8 mouse cellular contexts compared by ENCODE assay signal in the genomic region with DNA sequence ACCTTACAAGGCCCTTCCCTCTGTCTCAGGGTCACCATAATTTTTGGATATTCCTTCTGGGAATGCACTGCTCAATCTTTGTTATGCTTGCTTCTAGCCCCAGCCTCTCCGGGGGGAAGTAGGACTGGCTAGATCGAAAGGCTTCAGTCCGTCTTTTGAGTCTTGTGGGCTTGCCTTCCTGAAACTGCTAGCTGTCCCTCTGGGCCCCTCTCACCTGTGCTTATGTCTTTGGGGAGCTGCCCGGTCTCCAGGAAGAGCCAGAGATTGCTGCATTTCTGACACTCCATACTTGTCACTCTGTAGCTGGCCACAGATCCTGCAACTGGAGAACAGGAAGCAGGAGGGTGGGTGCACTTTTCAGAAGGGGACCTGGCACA. TPM values are rescaled to one million over a fixed set of nuclear protein-coding genes. Genes with fewer than 3 reads are reported as not detected.
A peak's percentile ranks its signal among the peaks of the same experiment; 100 is the strongest.
DNase-seq lines count a peak whose midpoint lies in the region; ATAC-seq and TF ChIP-seq lines count a peak whose summit lies in the region.
"Had no signal": no experiment of that assay in that cellular context is flagged by ENCODE, and none has a peak within 500 bp of the region (broad histone marks: within the 10 kb centered on the region; RNA-seq: fewer than 3 reads in every experiment).

No protein-coding gene starts in this region.

- no peak for TF ChIP-seq CTCF in hindbrain, postnatal 0 days (IDR thresholded peaks at IDR 0.05; ENCODE audit: low read depth)
- TF ChIP-seq CTCF in midbrain, postnatal 0 days (IDR thresholded peaks at IDR 0.05) = no peak

- WGBS in kidney, embryonic 16.5 days = 74% methylated on average over 4 of the region's 4 CpGs
- 70% methylated on average over 4 of the region's 4 CpGs for WGBS in embryonic facial prominence, embryonic 15.5 days
- WGBS in hindbrain, postnatal 0 days = 76% methylated on average over 4 of the region's 4 CpGs
- WGBS in midbrain, postnatal 0 days = 90% methylated on average over 4 of the region's 4 CpGs

- H3K27me3 ChIP-seq in kidney, embryonic 16.5 days (ENCODE audit: insufficient read depth, low read length) = peaks cover 23% of the 10 kb centered on the region
- H3K27me3 ChIP-seq in embryonic facial prominence, embryonic 15.5 days = peaks cover 23% of the 10 kb centered on the region
- peaks cover 8% of the 10 kb centered on the region for H3K27me3 ChIP-seq in hindbrain, postnatal 0 days (ENCODE audit: insufficient read depth, low read length)
- H3K27me3 ChIP-seq in midbrain, postnatal 0 days (ENCODE audit: insufficient read depth, low read length) = peaks cover 19% of the 10 kb centered on the region

- H3K4me1 ChIP-seq in kidney, embryonic 16.5 days (ENCODE audit: insufficient read depth, low read length) = peaks cover 8% of the 10 kb centered on the region
- H3K4me1 ChIP-seq in embryonic facial prominence, embryonic 15.5 days = peaks cover 29% of the 10 kb centered on the region
- 0 out of 2 replicates have a peak, but pooled peaks cover 7% of the 10 kb centered on the region for H3K4me1 ChIP-seq in hindbrain, postnatal 0 days (ENCODE audit: insufficient read depth, low read length)
- H3K4me1 ChIP-seq in midbrain, postnatal 0 days (ENCODE audit: insufficient read depth, low read length) = peaks cover 5% of the 10 kb centered on the region; the same call in 1 of the 2 replicates

- H3K27ac ChIP-seq in kidney, embryonic 16.5 days (ENCODE audit: low read length) = peak overlapping the region; percentile 83; the same call in 1 of the 2 replicates
- peak overlapping the region; percentile 71; the same call in 1 of the 2 replicates for H3K27ac ChIP-seq in embryonic facial prominence, embryonic 15.5 days (replicated peaks)
- no peak overlapping the region for H3K27ac ChIP-seq in hindbrain, postnatal 0 days
- no peak overlapping the region for H3K27ac ChIP-seq in midbrain, postnatal 0 days (ENCODE audit: low read depth, low read length)

- H3K9me3 ChIP-seq in kidney, embryonic 16.5 days (ENCODE audit: low read length) = no peaks in the 10 kb centered on the region
- no peaks in the 10 kb centered on the region for H3K9me3 ChIP-seq in embryonic facial prominence, embryonic 15.5 days (replicated peaks)
- no peaks in the 10 kb centered on the region for H3K9me3 ChIP-seq in hindbrain, postnatal 0 days (ENCODE audit: low read length)
- H3K9me3 ChIP-seq in midbrain, postnatal 0 days (ENCODE audit: low read length) = no peaks in the 10 kb centered on the region

- H3K4me3 ChIP-seq in kidney, embryonic 16.5 days (ENCODE audit: low read length) = no peak overlapping the region; the same call in 1 of the 2 replicates
- peak overlapping the region; percentile 53; the same call in 1 of the 2 replicates for H3K4me3 ChIP-seq in embryonic facial prominence, embryonic 15.5 days (replicated peaks)
- peak overlapping the region; percentile 51; the same call in 1 of the 2 replicates for H3K4me3 ChIP-seq in hindbrain, postnatal 0 days (ENCODE audit: low read length)
- peak overlapping the region; percentile 46 for H3K4me3 ChIP-seq in midbrain, postnatal 0 days (ENCODE audit: low read depth, low read length)

- H3K4me2 ChIP-seq in kidney, embryonic 16.5 days (replicated peaks; ENCODE audit: low read depth, low read length) = peak overlapping the region; percentile 83
- peak overlapping the region; percentile 83 for H3K4me2 ChIP-seq in embryonic facial prominence, embryonic 15.5 days (replicated peaks)
- peak overlapping the region; percentile 85 for H3K4me2 ChIP-seq in hindbrain, postnatal 0 days (ENCODE audit: low read depth, low read length)
- H3K4me2 ChIP-seq in midbrain, postnatal 0 days (ENCODE audit: low read depth, low read length, poor library complexity, severe bottlenecking) = peak overlapping the region; percentile 65

- H3K36me3 ChIP-seq in kidney, embryonic 16.5 days (ENCODE audit: insufficient read depth, low read length) = no peaks in the 10 kb centered on the region
- H3K36me3 ChIP-seq in embryonic facial prominence, embryonic 15.5 days = no peaks in the 10 kb centered on the region
- H3K36me3 ChIP-seq in hindbrain, postnatal 0 days (ENCODE audit: insufficient read depth, low read length) = no peaks in the 10 kb centered on the region
- H3K36me3 ChIP-seq in midbrain, postnatal 0 days (ENCODE audit: insufficient read depth, low read length) = no peaks in the 10 kb centered on the region

- ATAC-seq in kidney, embryonic 16.5 days (ENCODE audit: low FRiP score, low TSS enrichment) = no peak
- no peak for ATAC-seq in embryonic facial prominence, embryonic 15.5 days (ENCODE audit: insufficient number of reproducible peaks, low FRiP score, low TSS enrichment, low read depth)
- no peak for ATAC-seq in hindbrain, postnatal 0 days
- ATAC-seq in midbrain, postnatal 0 days (ENCODE audit: low FRiP score) = no peak
- no peak for ATAC-seq in megakaryocyte progenitor cell, adult 5-6 weeks (replicated peaks; ENCODE audit: poor library complexity)

- no peak for DNase-seq in kidney, postnatal 36 days
- DNase-seq in hindbrain, postnatal 0 days (ENCODE audit: low spot score) = no peak
- DNase-seq in midbrain, postnatal 0 days (ENCODE audit: low spot score) = no peak
- no peak for DNase-seq in adrenal gland, postnatal 10 days

- H3K9ac ChIP-seq in kidney, embryonic 16.5 days (replicated peaks; ENCODE audit: low read length) = peak overlapping the region; percentile 76; the same call in 1 of the 2 replicates
- no peak overlapping the region for H3K9ac ChIP-seq in embryonic facial prominence, embryonic 15.5 days
- H3K9ac ChIP-seq in hindbrain, postnatal 0 days (replicated peaks; ENCODE audit: low read length) = peak overlapping the region; percentile 66; the same call in 1 of the 2 replicates
- peak overlapping the region; percentile 56; the same call in 1 of the 2 replicates for H3K9ac ChIP-seq in midbrain, postnatal 0 days (replicated peaks; ENCODE audit: low read length, poor library complexity, severe bottlenecking)

RNA-seq across cellular contexts. Expression of a gene that starts 1.0 kb away (rescaled TPM):
- 36.1 and 37.6 TPM in 2 replicates for polyA plus RNA-seq in kidney, embryonic 16.5 days (2015; fragmentation: Nextera tagmentation; extraction: Ambion mirVana)
- 28.6 and 30.5 TPM in 2 replicates for polyA plus RNA-seq in embryonic facial prominence, embryonic 15.5 days (2015; fragmentation: Nextera tagmentation; extraction: Ambion mirVana)
- 48.0 and 59.8 TPM in 2 replicates for total RNA-seq in hindbrain, postnatal 0 days (2014; rRNA removed)
- polyA plus RNA-seq in hindbrain, postnatal 0 days (2015; fragmentation: Nextera tagmentation; extraction: Ambion mirVana) = 52.0 and 56.9 TPM in 2 replicates
- 45.7 and 54.6 TPM in 2 replicates for total RNA-seq in midbrain, postnatal 0 days (2014; rRNA removed)
- 58.3 and 67.9 TPM in 2 replicates for polyA plus RNA-seq in midbrain, postnatal 0 days (2015; fragmentation: Nextera tagmentation; extraction: Ambion mirVana)
- 10 to 100 TPM; 28.2 to 30.8 TPM for total RNA-seq in adrenal gland, postnatal 10 days (2021)
- total RNA-seq in megakaryocyte progenitor cell, adult 5-6 weeks (2015) = 9.9 and 17.4 TPM in 2 replicates
- total RNA-seq in megakaryocyte progenitor cell, adult 5-6 weeks (2017) = 18.1 and 18.6 TPM in 2 replicates

RNA-seq across cellular contexts. Expression of a gene that starts 3.4 kb away (rescaled TPM):
- 0.27 and 0.33 TPM in 2 replicates for polyA plus RNA-seq in kidney, embryonic 16.5 days (2015; fragmentation: Nextera tagmentation; extraction: Ambion mirVana)
- polyA plus RNA-seq in embryonic facial prominence, embryonic 15.5 days (2015; fragmentation: Nextera tagmentation; extraction: Ambion mirVana) = 0.29 and 0.42 TPM in 2 replicates
- total RNA-seq in hindbrain, postnatal 0 days (2014; rRNA removed) = not detected in 2 replicates
- 0.35 and 0.48 TPM in 2 replicates for polyA plus RNA-seq in hindbrain, postnatal 0 days (2015; fragmentation: Nextera tagmentation; extraction: Ambion mirVana)
- not detected in 2 replicates for total RNA-seq in midbrain, postnatal 0 days (2014; rRNA removed)
- 0.26 and 0.36 TPM in 2 replicates for polyA plus RNA-seq in midbrain, postnatal 0 days (2015; fragmentation: Nextera tagmentation; extraction: Ambion mirVana)
- not detected for total RNA-seq in adrenal gland, postnatal 10 days (2021)
- not detected in 2 replicates for total RNA-seq in megakaryocyte progenitor cell, adult 5-6 weeks (2015)
- not detected in 2 replicates for total RNA-seq in megakaryocyte progenitor cell, adult 5-6 weeks (2017)

RNA-seq across cellular contexts. Expression of a gene that starts 7.0 kb away (rescaled TPM):
- 2.6 and 3.2 TPM in 2 replicates for polyA plus RNA-seq in kidney, embryonic 16.5 days (2015; fragmentation: Nextera tagmentation; extraction: Ambion mirVana)
- polyA plus RNA-seq in embryonic facial prominence, embryonic 15.5 days (2015; fragmentation: Nextera tagmentation; extraction: Ambion mirVana) = 2.8 and 3.5 TPM in 2 replicates
- 2.2 and 2.7 TPM in 2 replicates for total RNA-seq in hindbrain, postnatal 0 days (2014; rRNA removed)
- 3.7 and 4.3 TPM in 2 replicates for polyA plus RNA-seq in hindbrain, postnatal 0 days (2015; fragmentation: Nextera tagmentation; extraction: Ambion mirVana)
- total RNA-seq in midbrain, postnatal 0 days (2014; rRNA removed) = 5.7 and 7.2 TPM in 2 replicates
- 5.1 and 5.3 TPM in 2 replicates for polyA plus RNA-seq in midbrain, postnatal 0 days (2015; fragmentation: Nextera tagmentation; extraction: Ambion mirVana)
- 10 to 100 TPM; 11.3 to 15.8 TPM for total RNA-seq in adrenal gland, postnatal 10 days (2021)
- 0.68 and 1.4 TPM in 2 replicates for total RNA-seq in megakaryocyte progenitor cell, adult 5-6 weeks (2015)
- 0.50 and 1.7 TPM in 2 replicates for total RNA-seq in megakaryocyte progenitor cell, adult 5-6 weeks (2017)

RNA-seq across cellular contexts. Expression of a gene that starts 12.5 kb away (rescaled TPM):
- 69.8 and 73.9 TPM in 2 replicates for polyA plus RNA-seq in kidney, embryonic 16.5 days (2015; fragmentation: Nextera tagmentation; extraction: Ambion mirVana)
- 82.1 and 83.3 TPM in 2 replicates for polyA plus RNA-seq in embryonic facial prominence, embryonic 15.5 days (2015; fragmentation: Nextera tagmentation; extraction: Ambion mirVana)
- total RNA-seq in hindbrain, postnatal 0 days (2014; rRNA removed) = 71.8 and 74.9 TPM in 2 replicates
- 53.0 and 62.4 TPM in 2 replicates for polyA plus RNA-seq in hindbrain, postnatal 0 days (2015; fragmentation: Nextera tagmentation; extraction: Ambion mirVana)
- 66.8 and 98.0 TPM in 2 replicates for total RNA-seq in midbrain, postnatal 0 days (2014; rRNA removed)
- 56.7 and 61.2 TPM in 2 replicates for polyA plus RNA-seq in midbrain, postnatal 0 days (2015; fragmentation: Nextera tagmentation; extraction: Ambion mirVana)
- total RNA-seq in adrenal gland, postnatal 10 days (2021) = 10 to 100 TPM; 70.0 to 88.5 TPM
- total RNA-seq in megakaryocyte progenitor cell, adult 5-6 weeks (2015) = 37.4 and 49.5 TPM in 2 replicates
- 54.9 and 86.7 TPM in 2 replicates for total RNA-seq in megakaryocyte progenitor cell, adult 5-6 weeks (2017)

RNA-seq across cellular contexts. Expression of a gene that starts 32.1 kb away (rescaled TPM):
- polyA plus RNA-seq in kidney, embryonic 16.5 days (2015; fragmentation: Nextera tagmentation; extraction: Ambion mirVana) = not detected in 2 replicates
- not detected in 2 replicates for polyA plus RNA-seq in embryonic facial prominence, embryonic 15.5 days (2015; fragmentation: Nextera tagmentation; extraction: Ambion mirVana)
- total RNA-seq in hindbrain, postnatal 0 days (2014; rRNA removed) = not detected in 2 replicates
- not detected in 2 replicates for polyA plus RNA-seq in hindbrain, postnatal 0 days (2015; fragmentation: Nextera tagmentation; extraction: Ambion mirVana)
- total RNA-seq in midbrain, postnatal 0 days (2014; rRNA removed) = not detected in 2 replicates
- not detected in 2 replicates for polyA plus RNA-seq in midbrain, postnatal 0 days (2015; fragmentation: Nextera tagmentation; extraction: Ambion mirVana)
- 1 to 10 TPM in 1 of 2 experiments, not detected in 1; 1.6 TPM for total RNA-seq in adrenal gland, postnatal 10 days (2021)
- not detected in 2 replicates for total RNA-seq in megakaryocyte progenitor cell, adult 5-6 weeks (2015)
- total RNA-seq in megakaryocyte progenitor cell, adult 5-6 weeks (2017) = not detected in 2 replicates
- polyA plus RNA-seq: frontal cortex, adult 2 months had no signal

Comparison
In these comparisons a context has a peak if more than half of its experiments do, and no peak if none do; other contexts are left out.
1. H3K27ac ChIP-seq: peak in kidney, embryonic 16.5 days (single experiment) and embryonic facial prominence, embryonic 15.5 days (single experiment); none in hindbrain, postnatal 0 days (single experiment) and midbrain, postnatal 0 days (single experiment).
2. Peak in every context shown above with its lines, with median percentiles within 50 percentile points of each other: H3K4me2 ChIP-seq.